Mouse (Mus musculus) heart, postnatal 0 days (tissue): ENCODE results near the gene Olfr12.

Experiments used
- CTCF ChIP-seq: IDR thresholded peaks from 2 replicates; pipeline ENCODE4 v1.5.1; 2016; ENCODE audit warnings: antibody characterized with exemption, control low read depth, low read depth
- EP300 ChIP-seq: IDR thresholded peaks from 2 replicates; pipeline ENCODE4 v1.6.1; 2016; ENCODE audit warnings: antibody characterized with exemption, low read depth

- TF ChIP-seq CTCF: no peak
- TF ChIP-seq EP300: no peak
Observed at GRCm38 (mm10) chr1:92605482-92605881, 12.1 kb upstream of the Olfr12 start, which contains the start of gene Olfr1410.
